Mouse (Mus musculus) midbrain, postnatal 0 days (tissue): ENCODE data around the gene Cfap97. TPM values are rescaled to one million over a fixed set of nuclear protein-coding genes. Genes with fewer than 3 reads are reported as not detected.

Source experiments
- ATAC-seq: fragments of 200-750 bp; cut with Nextera tagmentation; 2 replicates; pipeline ENCODE4 v1.8.0; 2017; ENCODE audit warnings: moderate number of reproducible peaks, mild to moderate bottlenecking, moderate TSS enrichment, moderate library complexity; ENCODE audit not compliant: low FRiP score
- DNase-seq: peaks from one replicate; pipeline ENCODE4 v3.0.0-alpha.2; 2015; ENCODE audit warnings: low spot score
- H3K27ac ChIP-seq: fragments of 300-500 bp; sonication (generic); 2 replicates; pipeline ENCODE4 v1.5.1; 2014; ENCODE audit warnings: low read depth, mild to moderate bottlenecking, low read length, mixed read lengths
- H3K27me3 ChIP-seq: fragments of 300-500 bp; sonication (generic); 2 replicates; pipeline ENCODE4 v1.6.1; 2014; ENCODE audit warnings: low read length, control low read depth, mixed read lengths; ENCODE audit not compliant: insufficient read depth
- H3K36me3 ChIP-seq: fragments of 300-500 bp; sonication (generic); 2 replicates; pipeline ENCODE4 v1.6.1; 2014; ENCODE audit warnings: low read length, control low read depth, mixed read lengths; ENCODE audit not compliant: insufficient read depth
- H3K4me1 ChIP-seq: fragments of 300-500 bp; sonication (generic); 2 replicates; pipeline ENCODE4 v1.6.1; 2014; ENCODE audit warnings: mild to moderate bottlenecking, control low read depth, antibody characterized with exemption, low read length, mixed read lengths; ENCODE audit not compliant: insufficient read depth
- H3K4me2 ChIP-seq: fragments of 300-500 bp; sonication (generic); 2 replicates; pipeline ENCODE4 v1.6.1; 2014; ENCODE audit warnings: low read depth, mild to moderate bottlenecking, low read length, mixed read lengths; ENCODE audit not compliant: poor library complexity, severe bottlenecking
- H3K4me3 ChIP-seq: fragments of 300-500 bp; sonication (generic); 2 replicates; pipeline ENCODE4 v1.5.1; 2014; ENCODE audit warnings: low read depth, mild to moderate bottlenecking, low read length, moderate library complexity
- H3K9ac ChIP-seq: fragments of 300-500 bp; sonication (generic); replicated peaks from 2 replicates; pipeline ENCODE4 v1.6.1; 2014; ENCODE audit warnings: mild to moderate bottlenecking, low read length, moderate library complexity, mixed read lengths; ENCODE audit not compliant: poor library complexity, severe bottlenecking
- H3K9me3 ChIP-seq: fragments of 300-500 bp; sonication (generic); 2 replicates; pipeline ENCODE4 v1.6.1; 2016; ENCODE audit warnings: low read length, control low read depth
- CTCF ChIP-seq: IDR thresholded peaks from 2 replicates; pipeline ENCODE4 v1.5.1; 2016; ENCODE audit warnings: antibody characterized with exemption, mild to moderate bottlenecking
- WGBS: fragments of 180-500 bp; shearing (Covaris S2); extraction: QIAGEN DNeasy Blood & Tissue Kit; methylation state at CpG from one replicate; pipeline ENCODE4 v1.1.7; 2014; 5-methylcytosine and 5-hydroxymethylcytosine counted together
- polyA plus RNA-seq: library from polyadenylated mRNA; unstranded; fragments of >200 nt; fragmentation: Nextera tagmentation; extraction: Ambion mirVana; gene quantifications from 2 replicates; pipeline ENCODE4 v1.2.1, GENCODE M21; 2015
- total RNA-seq: library from RNA; depleted of rRNA; stranded (reverse); fragments of >200 nt; gene quantifications from 2 replicates; pipeline ENCODE4 v1.2.3, GENCODE M21; 2014

Cfap97 gene
- total and polyA plus RNA-seq, 2 experiments from 2014 or later: 17.7 to 32.1 TPM

DNA sequence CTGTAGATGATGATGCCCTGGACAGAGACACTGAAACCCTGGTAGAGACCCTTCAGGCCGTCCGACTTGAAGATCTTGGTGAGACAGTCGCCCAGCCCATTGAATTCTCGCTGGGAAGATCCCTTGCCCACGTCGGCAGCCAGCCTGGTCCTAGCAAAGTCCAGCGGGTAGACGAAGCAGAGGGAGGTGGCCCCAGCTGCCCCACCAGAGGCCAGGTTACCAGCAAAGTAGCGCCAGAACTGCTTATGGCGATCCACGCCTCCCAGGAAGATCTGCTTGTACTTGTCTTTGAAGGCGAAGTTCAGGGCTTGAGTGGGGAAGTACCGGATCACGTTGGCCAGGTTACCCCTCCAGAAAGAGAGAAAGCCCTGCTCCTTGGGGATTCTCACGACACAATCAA lies 57.5 kb downstream of the Cfap97 start:
- Histone ChIP-seq H3K4me3 (peak overlapping the region; percentile 78), H3K4me1 (peaks cover 17% of the 10 kb centered on the region), H3K36me3 (peaks cover 34% of the 10 kb centered on the region), H3K27ac (peak overlapping the region; percentile 32; the same call in 1 of the 2 replicates), H3K9ac (peak overlapping the region; percentile 96), H3K4me2 (peak overlapping the region; percentile 76), H3K9me3 (no peaks in the 10 kb centered on the region), H3K27me3 (no peaks in the 10 kb centered on the region)
- DNase-seq (no peak), ATAC-seq (no peak)
- 70% methylated on average over 15 of the region's 15 CpGs for WGBS
- no peak for TF ChIP-seq CTCF

- Histone ChIP-seq H3K27ac (peak within 1 kb of the TSS; percentile 99), H3K9me3 (no peaks in the 10 kb centered on the region), H3K4me2 (peak within 1 kb of the TSS; percentile 76), H3K36me3 (peaks cover 22% of the 10 kb centered on the region), H3K4me1 (peaks cover 17% of the 10 kb centered on the region), H3K4me3 (peak within 1 kb of the TSS; percentile 78), H3K27me3 (no peaks in the 10 kb centered on the region), H3K9ac (peak within 1 kb of the TSS; percentile 96)
- TF ChIP-seq CTCF: peak; percentile 17; the same call in 1 of the 2 replicates
- WGBS: under 1% methylated on average over 76 of the region's 84 CpGs
- ATAC-seq (peak; percentile 99), DNase-seq (peak; percentile 97)
Measured at GRCm38 (mm10) chr8:46210404-46211315, 59.1 kb downstream of the Cfap97 start, which contains the start of gene Slc25a4. Gene Slc25a4 (minus strand): TSS chr8:46211284.

GRCm38 (mm10) chr8:46211611-46212071 lies 60.1 kb downstream of the Cfap97 start:
- peak overlapping the region; percentile 99 for H3K27ac ChIP-seq
- no peak for TF ChIP-seq CTCF
- H3K9ac ChIP-seq: peak overlapping the region; percentile 96
- peak; percentile 20; the same call in 1 of the 2 replicates for ATAC-seq
- H3K27me3 ChIP-seq: no peaks in the 10 kb centered on the region
- peak; percentile 53 for DNase-seq
- H3K4me3 ChIP-seq: peak overlapping the region; percentile 78
- peak overlapping the region; percentile 76 for H3K4me2 ChIP-seq
- peaks cover 13% of the 10 kb centered on the region for H3K36me3 ChIP-seq
- no peaks in the 10 kb centered on the region for H3K9me3 ChIP-seq
- H3K4me1 ChIP-seq: peaks cover 17% of the 10 kb centered on the region
- 2% methylated on average over 13 of the region's 13 CpGs for WGBS

DNA sequence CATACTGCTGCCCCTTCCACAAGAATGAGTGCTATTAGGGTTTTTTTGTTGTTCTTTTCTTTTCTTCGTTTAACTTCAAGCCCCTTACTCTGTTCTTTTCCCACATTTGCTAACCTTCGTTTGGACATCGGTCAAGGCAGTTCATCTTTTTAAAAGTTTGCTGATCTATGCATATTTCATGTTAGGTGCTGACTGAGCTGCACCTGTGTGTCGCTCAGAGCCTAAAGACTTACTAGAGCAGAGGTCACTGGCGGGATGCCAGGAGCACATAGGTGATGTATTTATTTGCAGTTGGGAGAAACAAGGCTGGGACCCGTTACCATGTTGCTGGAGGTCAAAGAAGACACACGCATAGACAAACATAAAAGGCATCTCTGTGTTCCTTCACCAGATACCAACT lies 60.6 kb downstream of the Cfap97 start:
- H3K4me3 ChIP-seq: no peak overlapping the region
- H3K4me2 ChIP-seq: no peak overlapping the region
- no peaks in the 10 kb centered on the region for H3K9me3 ChIP-seq
- H3K4me1 ChIP-seq: peaks cover 17% of the 10 kb centered on the region
- H3K27ac ChIP-seq: peak overlapping the region; percentile 99; the same call in 1 of the 2 replicates
- H3K27me3 ChIP-seq: no peaks in the 10 kb centered on the region
- no peak for ATAC-seq
- DNase-seq: no peak
- no peak overlapping the region for H3K9ac ChIP-seq
- no peak for TF ChIP-seq CTCF
- H3K36me3 ChIP-seq: peaks cover 9% of the 10 kb centered on the region
- 41% methylated on average over 7 of the region's 7 CpGs for WGBS

DNA sequence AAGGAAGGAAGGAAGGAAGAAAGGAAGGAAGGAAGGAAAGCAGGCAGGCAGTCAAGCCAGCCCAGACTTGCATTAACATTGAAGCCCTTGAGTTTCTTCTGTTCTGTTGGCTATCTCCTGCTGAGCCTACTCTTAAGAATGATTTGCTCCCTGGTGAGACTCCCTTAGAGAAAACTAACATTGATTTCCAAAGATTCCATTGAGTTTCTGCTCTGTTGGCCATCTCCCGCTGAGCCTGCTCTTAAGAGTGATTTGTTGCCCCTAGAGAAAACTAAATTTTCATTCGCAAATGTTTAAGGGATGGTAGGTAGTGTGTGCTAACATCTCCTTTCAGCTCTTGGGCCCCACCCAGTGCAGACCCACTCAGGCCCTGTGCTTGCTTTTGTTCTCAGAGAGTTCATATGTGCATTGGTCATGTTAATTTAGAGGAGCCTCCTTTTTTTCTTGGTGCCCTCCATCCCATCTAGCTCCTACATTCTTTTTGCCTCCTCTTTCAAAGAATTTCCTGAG lies 62.5 kb downstream of the Cfap97 start:
- Histone ChIP-seq H3K9ac (no peak overlapping the region), H3K4me1 (peaks cover 9% of the 10 kb centered on the region), H3K36me3 (peaks cover 3% of the 10 kb centered on the region), H3K27me3 (no peaks in the 10 kb centered on the region), H3K27ac (no peak overlapping the region), H3K4me3 (no peak overlapping the region), H3K9me3 (no peaks in the 10 kb centered on the region), H3K4me2 (no peak overlapping the region)
- WGBS: 23% methylated on average over 2 of the region's 2 CpGs
- no peak for DNase-seq
- TF ChIP-seq CTCF: no peak
- no peak for ATAC-seq

DNA sequence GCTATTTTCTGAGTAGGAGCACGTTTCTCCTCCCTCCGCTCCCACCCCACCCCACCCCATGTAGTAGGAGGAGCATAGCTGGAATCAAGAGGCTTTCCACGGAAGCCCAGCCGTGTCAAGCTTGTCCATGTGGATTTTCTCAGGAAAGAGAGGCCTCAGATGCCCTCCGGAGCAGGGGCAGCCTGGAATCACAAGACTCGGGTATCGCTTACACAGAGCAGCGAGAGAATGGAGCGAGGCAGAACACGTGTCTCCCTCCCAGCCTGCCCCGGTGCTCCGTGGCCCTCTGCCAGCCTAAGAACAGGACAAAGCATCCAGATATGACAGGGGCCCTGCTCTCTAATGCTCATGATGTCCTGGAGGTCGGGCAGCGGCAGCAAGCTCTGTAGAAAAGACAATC lies 65.3 kb downstream of the Cfap97 start:
- 0% methylated on average over 14 of the region's 14 CpGs for WGBS
- H3K4me1 ChIP-seq: no peaks in the 10 kb centered on the region
- no peaks in the 10 kb centered on the region for H3K27me3 ChIP-seq
- H3K9me3 ChIP-seq: no peaks in the 10 kb centered on the region
- H3K4me2 ChIP-seq: peak overlapping the region; percentile 50
- peak overlapping the region; percentile 54; the same call in 1 of the 2 replicates for H3K9ac ChIP-seq
- ATAC-seq (peak; percentile 89), DNase-seq (peak; percentile 81)
- peak overlapping the region; percentile 30 for H3K4me3 ChIP-seq
- H3K36me3 ChIP-seq: no peaks in the 10 kb centered on the region
- TF ChIP-seq CTCF: no peak
- peak overlapping the region; percentile 77 for H3K27ac ChIP-seq
